Mouse (Mus musculus): ENCODE results near the gene Rin2. TPM values are rescaled to one million over a fixed set of nuclear protein-coding genes. Genes with fewer than 3 reads are reported as not detected.

Rin2 gene
- polyA plus RNA-seq, 1 experiment from 2014 or later: 16.9 TPM

GRCm38 (mm10) chr2:145807276-145807675 lies 132.3 kb downstream of the Rin2 start:
- 75% methylated on average over 2 of the region's 2 CpGs for WGBS
- Histone ChIP-seq H3K4me3 (ENCODE audit: low read length) (no peak overlapping the region), H3K4me2 (ENCODE audit: low read depth, low read length) (no peak overlapping the region), H3K4me1 (ENCODE audit: control insufficient read depth, insufficient read depth, low read length) (no peaks in the 10 kb centered on the region), H3K36me3 (ENCODE audit: control insufficient read depth, insufficient read depth, low read length) (peaks cover 3% of the 10 kb centered on the region), H3K27ac (ENCODE audit: low read length) (no peak overlapping the region), H3K27me3 (replicated peaks; ENCODE audit: control insufficient read depth, insufficient read depth, low read length) (no peaks in the 10 kb centered on the region), H3K9ac (ENCODE audit: low read depth, low read length) (no peak overlapping the region), H3K9me3 (ENCODE audit: control insufficient read depth, low read length) (peaks cover 6% of the 10 kb centered on the region; the same call in 1 of the 2 replicates)
- ATAC-seq: no peak

GRCm38 (mm10) chr2:145808251-145808650 lies 133.2 kb downstream of the Rin2 start:
- H3K27me3 ChIP-seq (replicated peaks; ENCODE audit: control insufficient read depth, insufficient read depth, low read length): no peaks in the 10 kb centered on the region
- H3K36me3 ChIP-seq (ENCODE audit: control insufficient read depth, insufficient read depth, low read length): peaks cover 3% of the 10 kb centered on the region
- no peaks in the 10 kb centered on the region for H3K4me1 ChIP-seq (ENCODE audit: control insufficient read depth, insufficient read depth, low read length)
- H3K9ac ChIP-seq (ENCODE audit: low read depth, low read length): no peak overlapping the region
- WGBS: 93% methylated on average over 2 of the region's 2 CpGs
- H3K27ac ChIP-seq (ENCODE audit: low read length): no peak overlapping the region
- no peak for ATAC-seq
- peaks cover 6% of the 10 kb centered on the region; the same call in 1 of the 2 replicates for H3K9me3 ChIP-seq (ENCODE audit: control insufficient read depth, low read length)
- H3K4me2 ChIP-seq (ENCODE audit: low read depth, low read length): no peak overlapping the region
- H3K4me3 ChIP-seq (ENCODE audit: low read length): no peak overlapping the region

GRCm38 (mm10) chr2:145808667-145809066 lies 133.7 kb downstream of the Rin2 start:
- Histone ChIP-seq H3K4me2 (ENCODE audit: low read depth, low read length) (no peak overlapping the region), H3K9ac (ENCODE audit: low read depth, low read length) (no peak overlapping the region), H3K9me3 (ENCODE audit: control insufficient read depth, low read length) (peaks cover 6% of the 10 kb centered on the region; the same call in 1 of the 2 replicates), H3K36me3 (ENCODE audit: control insufficient read depth, insufficient read depth, low read length) (peaks cover under 1% of the 10 kb centered on the region; the same call in 1 of the 2 replicates), H3K4me3 (ENCODE audit: low read length) (no peak overlapping the region), H3K27ac (ENCODE audit: low read length) (no peak overlapping the region), H3K4me1 (ENCODE audit: control insufficient read depth, insufficient read depth, low read length) (no peaks in the 10 kb centered on the region), H3K27me3 (replicated peaks; ENCODE audit: control insufficient read depth, insufficient read depth, low read length) (no peaks in the 10 kb centered on the region)
- 0 out of 2 replicates have a peak, but pooled peaks have one; percentile 21 for ATAC-seq
- WGBS: 85% methylated on average over 6 of the region's 6 CpGs

GRCm38 (mm10) chr2:145810676-145811075 lies 135.7 kb downstream of the Rin2 start:
- ATAC-seq: no peak
- Histone ChIP-seq H3K4me2 (ENCODE audit: low read depth, low read length) (no peak overlapping the region), H3K4me3 (ENCODE audit: low read length) (no peak overlapping the region), H3K9me3 (ENCODE audit: control insufficient read depth, low read length) (peaks cover 3% of the 10 kb centered on the region; the same call in 1 of the 2 replicates), H3K4me1 (ENCODE audit: control insufficient read depth, insufficient read depth, low read length) (no peaks in the 10 kb centered on the region), H3K27ac (ENCODE audit: low read length) (no peak overlapping the region), H3K36me3 (ENCODE audit: control insufficient read depth, insufficient read depth, low read length) (no peaks in the 10 kb centered on the region), H3K9ac (ENCODE audit: low read depth, low read length) (no peak overlapping the region), H3K27me3 (replicated peaks; ENCODE audit: control insufficient read depth, insufficient read depth, low read length) (no peaks in the 10 kb centered on the region)
- 61% methylated on average over 5 of the region's 5 CpGs for WGBS

- Histone ChIP-seq H3K27ac (ENCODE audit: low read length) (no peak overlapping the region), H3K9me3 (ENCODE audit: control insufficient read depth, low read length) (peaks cover 3% of the 10 kb centered on the region; the same call in 1 of the 2 replicates), H3K36me3 (ENCODE audit: control insufficient read depth, insufficient read depth, low read length) (no peaks in the 10 kb centered on the region), H3K4me1 (ENCODE audit: control insufficient read depth, insufficient read depth, low read length) (no peaks in the 10 kb centered on the region), H3K4me3 (ENCODE audit: low read length) (no peak overlapping the region), H3K9ac (ENCODE audit: low read depth, low read length) (no peak overlapping the region), H3K4me2 (ENCODE audit: low read depth, low read length) (no peak overlapping the region), H3K27me3 (replicated peaks; ENCODE audit: control insufficient read depth, insufficient read depth, low read length) (no peaks in the 10 kb centered on the region)
- 88% methylated on average over 1 of the region's 1 CpGs for WGBS
- ATAC-seq: no peak
These were observed 137.8 kb downstream of the Rin2 start for GRCm38 (mm10) chr2:145812818-145813217.

GRCm38 (mm10) chr2:145817195-145817594 lies 142.2 kb downstream of the Rin2 start:
- Histone ChIP-seq H3K27ac (ENCODE audit: low read length) (no peak overlapping the region), H3K4me3 (ENCODE audit: low read length) (no peak overlapping the region), H3K4me2 (ENCODE audit: low read depth, low read length) (no peak overlapping the region), H3K36me3 (ENCODE audit: control insufficient read depth, insufficient read depth, low read length) (no peaks in the 10 kb centered on the region), H3K9ac (ENCODE audit: low read depth, low read length) (no peak overlapping the region), H3K4me1 (ENCODE audit: control insufficient read depth, insufficient read depth, low read length) (no peaks in the 10 kb centered on the region), H3K27me3 (replicated peaks; ENCODE audit: control insufficient read depth, insufficient read depth, low read length) (no peaks in the 10 kb centered on the region), H3K9me3 (ENCODE audit: control insufficient read depth, low read length) (no peaks in the 10 kb centered on the region)
- ATAC-seq: no peak
- 54% methylated on average over 5 of the region's 5 CpGs for WGBS

GRCm38 (mm10) chr2:145822013-145822782 lies 147.2 kb downstream of the Rin2 start:
- peak overlapping the region; percentile 7; the same call in 1 of the 2 replicates for H3K9ac ChIP-seq (ENCODE audit: low read depth, low read length)
- peak; percentile 63 for ATAC-seq
- no peak overlapping the region for H3K4me3 ChIP-seq (ENCODE audit: low read length)
- peak overlapping the region; percentile 23; the same call in 1 of the 2 replicates for H3K4me2 ChIP-seq (ENCODE audit: low read depth, low read length)
- H3K36me3 ChIP-seq (ENCODE audit: control insufficient read depth, insufficient read depth, low read length): no peaks in the 10 kb centered on the region
- H3K27ac ChIP-seq (ENCODE audit: low read length): peak overlapping the region; percentile 90
- H3K4me1 ChIP-seq (ENCODE audit: control insufficient read depth, insufficient read depth, low read length): no peaks in the 10 kb centered on the region; the same call in 1 of the 2 replicates
- 73% methylated on average over 15 of the region's 15 CpGs for WGBS
- H3K9me3 ChIP-seq (ENCODE audit: control insufficient read depth, low read length): no peaks in the 10 kb centered on the region
- no peaks in the 10 kb centered on the region for H3K27me3 ChIP-seq (replicated peaks; ENCODE audit: control insufficient read depth, insufficient read depth, low read length)

GRCm38 (mm10) chr2:145822783-145823729 lies 148.0 kb downstream of the Rin2 start:
- 0 out of 2 replicates have a peak overlapping the region, but pooled peaks have one; percentile 8 for H3K4me2 ChIP-seq (ENCODE audit: low read depth, low read length)
- 57% methylated on average over 3 of the region's 3 CpGs for WGBS
- peak overlapping the region; percentile 90 for H3K27ac ChIP-seq (ENCODE audit: low read length)
- peak; percentile 95 for ATAC-seq
- H3K9ac ChIP-seq (ENCODE audit: low read depth, low read length): no peak overlapping the region
- no peaks in the 10 kb centered on the region for H3K36me3 ChIP-seq (ENCODE audit: control insufficient read depth, insufficient read depth, low read length)
- peaks cover 3% of the 10 kb centered on the region; the same call in 1 of the 2 replicates for H3K4me1 ChIP-seq (ENCODE audit: control insufficient read depth, insufficient read depth, low read length)
- no peak overlapping the region for H3K4me3 ChIP-seq (ENCODE audit: low read length)
- H3K27me3 ChIP-seq (replicated peaks; ENCODE audit: control insufficient read depth, insufficient read depth, low read length): no peaks in the 10 kb centered on the region
- no peaks in the 10 kb centered on the region for H3K9me3 ChIP-seq (ENCODE audit: control insufficient read depth, low read length)

- no peak for ATAC-seq
These were observed 149.7 kb downstream of the Rin2 start for GRCm38 (mm10) chr2:145824749-145825148.

More at GRCm38 (mm10) chr2:145824749-145825148, 149.7 kb downstream of the Rin2 start:
- Histone ChIP-seq H3K9me3 (ENCODE audit: control insufficient read depth, low read length) (no peaks in the 10 kb centered on the region), H3K9ac (ENCODE audit: low read depth, low read length) (no peak overlapping the region), H3K36me3 (ENCODE audit: control insufficient read depth, insufficient read depth, low read length) (no peaks in the 10 kb centered on the region), H3K4me2 (ENCODE audit: low read depth, low read length) (no peak overlapping the region), H3K27ac (ENCODE audit: low read length) (no peak overlapping the region), H3K4me1 (ENCODE audit: control insufficient read depth, insufficient read depth, low read length) (peaks cover 3% of the 10 kb centered on the region; the same call in 1 of the 2 replicates), H3K27me3 (replicated peaks; ENCODE audit: control insufficient read depth, insufficient read depth, low read length) (no peaks in the 10 kb centered on the region), H3K4me3 (ENCODE audit: low read length) (no peak overlapping the region)
- WGBS: 89% methylated on average over 3 of the region's 3 CpGs

Measured in intestine, embryonic 16.5 days (tissue).